Mouse (Mus musculus): ENCODE measurements around the gene Lima1.
A peak's percentile ranks its signal among the peaks of the same experiment; 100 is the strongest.

Lima1 gene

DNA sequence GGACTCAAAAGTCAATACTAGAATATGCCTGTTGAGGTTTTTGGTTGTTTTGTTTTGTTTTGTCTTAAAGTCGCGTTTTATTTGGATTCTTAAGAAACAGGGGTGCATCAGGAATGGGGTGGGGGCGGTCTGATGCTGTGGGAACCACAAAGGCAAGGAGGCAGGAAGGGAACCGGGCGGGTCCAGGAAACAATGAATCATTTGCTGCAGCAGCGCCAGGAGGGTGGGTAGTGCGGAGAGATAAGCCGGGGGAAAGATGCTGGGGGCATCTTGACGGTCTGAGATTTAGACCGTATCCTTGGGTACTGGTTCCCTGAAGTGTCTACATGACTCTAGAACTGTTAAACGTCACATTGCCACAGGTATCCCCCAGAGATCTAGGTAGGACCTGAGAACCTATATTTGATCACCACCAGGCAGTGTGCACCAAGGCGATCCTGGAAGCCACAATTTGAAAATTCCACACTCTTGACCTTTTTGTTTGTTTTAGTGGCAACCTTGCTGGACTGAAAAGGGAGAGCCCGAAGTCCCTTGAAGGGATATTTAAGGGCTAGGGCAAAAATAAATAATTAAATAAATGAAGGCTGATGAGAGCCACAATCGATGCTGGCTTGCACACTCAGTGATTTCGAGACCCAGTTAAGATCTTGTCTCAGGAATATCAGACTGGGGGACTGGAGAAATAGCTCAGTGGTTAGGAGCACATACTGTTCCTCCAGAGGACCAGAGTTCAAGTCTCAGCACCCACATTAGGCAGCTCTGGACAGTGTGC is 8.6 kb downstream of the Lima1 start:
- peak; percentile 77 for DNase-seq (ENCODE audit: low read depth)

DNA sequence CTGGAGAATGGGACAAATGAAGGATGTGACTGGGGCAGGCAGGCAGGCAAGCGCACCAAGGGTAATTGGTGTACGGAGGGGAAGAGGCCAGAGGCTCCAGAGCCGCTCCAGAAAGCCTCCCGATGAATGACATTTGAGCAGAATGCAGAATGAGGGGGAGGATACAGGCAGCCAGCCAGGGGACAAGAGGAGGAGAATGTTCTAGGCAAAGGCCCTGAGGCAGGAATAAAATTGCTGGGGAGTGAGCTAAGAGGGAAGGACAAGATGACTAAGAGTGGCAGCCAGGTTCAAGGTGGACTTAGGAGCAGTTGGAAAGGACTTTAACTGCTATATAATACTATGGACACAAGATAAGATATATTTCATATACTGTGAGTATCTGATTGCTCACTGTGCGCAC is 9.3 kb downstream of the Lima1 start:
- no peak for DNase-seq (ENCODE audit: low read depth)

DNA sequence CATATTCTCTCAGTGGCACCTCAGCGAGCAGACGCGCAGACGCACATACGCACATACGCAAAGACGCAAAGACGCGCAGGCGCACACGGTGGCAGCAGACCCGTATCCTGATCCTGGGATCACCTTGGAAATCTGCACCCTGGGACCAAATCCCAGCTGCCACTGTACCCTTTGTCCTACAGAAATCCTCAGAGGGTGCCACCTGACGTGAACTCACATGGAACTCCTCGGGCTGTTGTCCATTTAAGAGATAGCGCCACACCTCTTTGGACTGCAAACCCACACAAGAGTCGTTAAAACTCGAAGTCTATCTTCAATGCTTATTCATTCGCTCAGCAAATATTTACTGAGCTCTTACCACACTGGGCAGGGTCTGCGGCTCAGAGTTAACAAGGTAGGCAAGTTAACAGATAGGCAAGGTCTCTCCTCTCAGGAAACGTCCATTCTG is 9.7 kb downstream of the Lima1 start:
- no peak for DNase-seq (ENCODE audit: low read depth)

DNA sequence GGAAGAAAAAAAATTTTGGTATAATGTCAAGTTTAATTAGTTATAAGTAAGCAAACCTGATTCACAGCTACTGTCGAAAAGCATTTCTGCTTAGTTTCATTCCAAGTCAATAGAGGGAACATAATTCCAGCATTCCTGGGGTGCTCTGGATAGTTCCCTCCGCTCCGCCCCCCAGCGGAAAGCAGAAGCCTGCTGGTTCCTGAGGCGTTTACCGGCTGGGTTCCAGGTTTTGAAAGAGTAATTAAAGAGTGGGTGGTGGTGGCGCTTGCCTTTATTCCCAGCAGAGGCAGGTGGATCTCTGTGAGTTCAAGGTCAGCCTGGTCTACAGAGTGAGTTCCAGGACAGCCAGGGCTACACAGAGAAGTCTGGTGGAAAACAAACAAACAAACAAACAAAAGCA is 10.2 kb downstream of the Lima1 start:
- DNase-seq (ENCODE audit: low read depth) = no peak

DNA sequence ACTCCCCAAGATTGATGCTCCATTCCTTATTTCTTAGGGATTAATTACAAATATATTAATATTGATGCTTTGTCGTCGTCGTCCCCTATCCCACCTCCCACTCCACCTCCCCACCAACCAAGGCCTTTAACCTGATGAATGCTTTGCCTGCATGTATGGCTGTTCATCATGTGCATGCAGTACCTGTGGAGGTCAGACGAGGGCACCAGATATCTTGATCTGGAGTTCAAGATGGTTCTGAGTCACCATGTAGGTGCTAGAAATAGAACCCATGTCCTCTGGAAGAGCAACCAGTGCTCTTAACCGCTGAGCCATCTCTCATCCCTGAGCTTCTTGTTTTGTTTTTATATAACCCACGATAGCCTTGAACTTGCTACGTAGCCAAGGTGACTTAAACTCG is 11.5 kb downstream of the Lima1 start:
- DNase-seq (ENCODE audit: low read depth) = peak; percentile 47

DNA sequence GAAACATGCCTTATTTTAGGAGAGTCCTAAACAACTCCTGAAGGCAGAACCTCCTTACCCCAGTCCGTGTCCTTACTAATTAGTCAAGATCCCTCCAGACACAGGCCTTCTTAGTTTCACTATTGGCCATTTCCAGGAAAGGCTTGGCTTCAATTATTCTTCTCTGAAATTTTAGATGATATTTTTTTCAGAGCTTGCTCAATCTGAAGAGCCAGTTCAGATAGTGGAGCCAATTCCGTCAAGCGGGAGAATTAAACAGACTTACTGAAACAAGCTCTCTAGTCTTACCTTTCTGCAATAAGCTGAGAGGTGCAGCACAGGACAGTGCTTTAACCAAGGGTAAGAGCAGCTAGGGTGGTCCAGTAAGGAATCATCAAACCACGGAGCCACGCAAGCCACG is 11.9 kb downstream of the Lima1 start:
- DNase-seq (ENCODE audit: low read depth) = no peak

DNA sequence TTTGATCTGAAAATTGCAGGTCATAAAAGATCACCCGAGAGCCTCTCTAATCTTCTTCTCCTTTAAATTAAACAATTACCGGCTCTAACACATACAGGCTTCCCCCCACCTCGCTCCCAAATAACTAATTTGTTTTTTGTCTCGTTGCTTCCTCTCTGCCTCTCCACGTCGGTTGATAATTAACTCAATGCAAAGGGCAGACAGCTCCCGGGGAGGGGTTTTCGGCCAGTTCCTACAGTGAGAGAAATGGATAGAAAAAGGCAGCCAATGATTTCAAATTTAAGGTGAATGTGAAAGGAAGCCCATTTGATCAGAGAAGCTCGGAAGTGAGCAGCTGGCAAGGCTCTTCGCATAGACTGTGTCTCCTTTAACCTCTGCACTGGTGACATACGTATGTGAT is 12.8 kb downstream of the Lima1 start:
- no peak for DNase-seq (ENCODE audit: low read depth)

DNA sequence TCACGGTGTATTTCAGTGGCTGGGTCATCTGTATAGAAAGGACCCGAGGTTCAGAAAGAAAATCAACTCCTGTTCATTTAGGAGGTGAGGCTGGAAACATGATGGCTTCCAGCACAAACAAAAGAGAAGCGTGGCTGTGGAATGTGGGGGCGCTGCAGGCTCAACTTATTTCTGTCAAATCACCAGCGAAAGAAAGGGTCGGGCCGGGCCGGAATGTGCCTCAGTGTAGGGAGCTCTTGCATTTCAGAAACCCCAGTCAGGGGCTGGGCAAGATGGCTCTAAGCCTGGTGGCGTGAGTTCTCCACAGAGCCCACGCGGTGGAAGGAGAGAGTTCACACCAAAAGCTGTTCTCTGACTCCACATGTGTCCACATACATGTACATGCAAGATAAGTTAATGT is 13.3 kb downstream of the Lima1 start:
- no peak for DNase-seq (ENCODE audit: low read depth)

DNA sequence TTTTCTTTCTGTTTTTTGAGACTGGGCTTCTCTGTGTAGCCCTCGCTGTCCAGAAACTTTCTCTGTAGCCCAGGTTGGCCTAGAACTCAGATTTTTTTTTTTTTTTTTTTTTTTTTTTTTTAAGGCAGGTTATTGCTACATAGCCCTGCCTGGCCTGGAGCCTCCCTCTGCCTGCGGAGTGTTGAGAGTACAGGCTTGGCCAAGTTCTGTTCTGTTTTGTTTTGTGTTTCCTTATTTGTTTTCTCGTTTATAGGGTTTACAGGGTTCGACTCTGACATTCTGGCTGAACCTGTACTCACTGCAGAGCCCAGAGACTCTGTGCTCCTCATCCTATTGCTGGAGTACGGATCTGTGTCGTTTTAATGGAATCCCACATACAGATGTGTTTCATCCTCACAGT is 13.7 kb downstream of the Lima1 start:
- DNase-seq (ENCODE audit: low read depth) = no peak

DNA sequence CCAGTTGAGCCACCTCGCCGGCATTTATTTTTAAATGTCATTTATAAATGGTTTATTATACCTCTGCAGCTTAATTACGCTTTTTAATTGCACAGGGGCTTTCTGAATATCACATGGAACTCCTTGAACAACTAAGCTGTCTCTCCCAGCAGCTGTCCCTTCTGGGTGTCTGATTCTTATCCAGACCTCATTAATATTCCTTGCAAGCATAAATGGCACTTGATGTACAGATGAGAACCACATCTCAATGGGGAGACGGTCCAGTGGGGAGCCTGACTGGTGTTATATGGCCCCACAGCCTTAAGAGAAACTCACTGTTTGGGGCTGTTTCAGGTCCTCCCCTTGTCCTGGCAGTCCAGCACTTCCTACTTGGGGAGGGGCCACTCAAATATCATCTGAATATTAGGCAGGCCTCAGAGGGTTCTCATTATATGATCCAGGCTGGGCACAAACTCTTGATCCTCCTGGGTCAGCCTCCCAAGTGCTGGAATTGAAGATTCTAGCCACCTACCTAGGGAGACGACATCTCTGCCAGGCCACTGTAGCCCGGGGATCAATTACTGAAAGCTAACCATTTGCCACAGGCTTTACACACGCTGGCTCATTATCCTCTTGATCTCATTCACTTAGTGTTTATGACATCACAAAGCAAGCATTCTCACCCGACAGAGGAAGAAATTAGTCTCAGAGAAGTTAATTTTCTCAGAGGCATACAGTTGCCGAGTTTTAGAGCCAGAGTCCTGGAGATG is 15.4 kb downstream of the Lima1 start:
- no peak for DNase-seq (ENCODE audit: low read depth)

DNA sequence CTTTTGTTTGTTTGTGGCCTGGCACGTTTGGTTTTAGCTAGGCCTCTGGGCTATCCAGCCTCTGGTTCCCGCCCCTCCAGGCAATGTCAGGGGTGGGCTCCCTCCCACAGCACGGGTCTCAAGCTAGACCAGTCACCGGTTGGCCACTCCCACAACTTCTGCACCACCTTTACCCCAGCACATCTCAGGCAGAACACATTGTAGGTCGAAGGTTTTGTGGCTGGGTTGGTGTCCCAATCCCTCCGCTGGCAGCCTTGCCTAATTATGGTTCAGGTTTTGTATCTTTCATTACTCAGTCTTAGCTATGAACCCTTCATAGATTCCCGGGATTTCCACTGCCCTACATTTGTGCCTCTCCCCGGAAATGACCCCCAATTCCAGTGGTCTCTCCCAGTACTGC is 17.8 kb downstream of the Lima1 start:
- DNase-seq (ENCODE audit: low read depth) = no peak

DNA sequence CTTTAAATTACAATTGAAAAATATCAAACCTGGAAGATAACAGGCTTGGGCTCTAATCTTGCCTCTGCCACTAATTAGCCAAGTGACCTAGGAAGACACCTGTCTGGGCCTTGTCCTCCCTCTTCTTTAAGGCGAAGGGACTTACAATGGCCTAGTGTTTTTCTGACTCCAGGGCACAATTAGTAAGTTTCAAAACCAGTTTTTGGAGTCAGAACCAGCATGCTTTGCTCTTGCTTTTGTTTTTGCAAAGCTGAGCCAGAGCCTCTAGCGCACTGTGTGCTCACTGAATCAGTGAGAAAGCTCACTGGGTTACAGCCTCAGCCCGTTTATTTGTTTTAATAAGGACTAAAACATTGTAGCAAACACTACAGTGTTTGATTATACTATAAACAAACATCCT is 20.1 kb downstream of the Lima1 start:
- DNase-seq (ENCODE audit: low read depth) = no peak

DNA sequence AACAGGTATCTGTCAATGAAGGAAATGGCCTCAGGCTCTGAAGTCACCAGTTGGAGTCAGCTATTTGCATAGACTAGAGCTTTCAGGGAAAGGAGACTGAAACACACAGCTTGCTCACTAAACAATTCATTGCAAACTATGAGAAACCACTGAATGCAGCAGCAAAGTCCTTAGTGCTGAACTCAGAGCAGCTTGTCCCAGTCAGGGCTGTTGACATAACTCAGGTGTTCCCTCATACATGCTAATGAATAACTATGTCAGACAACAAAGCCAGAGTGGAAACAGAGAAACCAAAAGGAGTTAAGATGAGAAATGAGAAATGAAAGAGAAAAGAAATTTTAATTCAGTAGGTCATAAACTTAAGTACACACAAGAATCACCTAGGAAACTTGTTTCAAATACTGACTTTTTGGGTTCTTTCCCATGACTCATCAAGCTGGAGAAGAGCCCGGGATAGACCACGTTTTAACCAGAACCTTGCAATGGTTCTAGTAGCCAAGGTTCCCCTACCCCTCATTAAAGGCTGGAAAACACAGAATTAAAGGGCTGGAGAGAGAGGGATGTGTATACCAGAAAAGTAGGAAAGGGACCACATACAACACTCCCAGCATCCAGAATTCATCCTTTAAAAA is 22.5 kb downstream of the Lima1 start:
- DNase-seq (ENCODE audit: low read depth) = no peak

DNA sequence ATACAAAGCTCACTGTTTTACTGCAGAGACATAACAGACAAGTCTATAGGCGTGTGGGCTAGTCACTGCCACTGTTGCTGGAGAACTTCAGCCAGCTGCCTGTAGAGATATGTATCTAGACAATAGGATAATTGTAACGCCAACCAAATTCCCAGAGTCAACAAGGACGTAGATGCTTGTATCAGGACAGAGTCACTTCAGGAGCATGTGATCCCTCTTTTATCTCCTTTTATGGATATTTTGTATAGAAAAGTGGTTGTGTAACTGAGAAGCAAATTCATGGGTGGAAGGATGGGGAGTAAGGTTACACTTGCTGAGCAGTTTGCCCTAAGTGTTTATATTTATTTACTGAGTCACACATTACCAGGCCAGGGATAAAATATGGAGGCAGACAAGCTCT is 25.0 kb downstream of the Lima1 start:
- DNase-seq (ENCODE audit: low read depth) = no peak

DNA sequence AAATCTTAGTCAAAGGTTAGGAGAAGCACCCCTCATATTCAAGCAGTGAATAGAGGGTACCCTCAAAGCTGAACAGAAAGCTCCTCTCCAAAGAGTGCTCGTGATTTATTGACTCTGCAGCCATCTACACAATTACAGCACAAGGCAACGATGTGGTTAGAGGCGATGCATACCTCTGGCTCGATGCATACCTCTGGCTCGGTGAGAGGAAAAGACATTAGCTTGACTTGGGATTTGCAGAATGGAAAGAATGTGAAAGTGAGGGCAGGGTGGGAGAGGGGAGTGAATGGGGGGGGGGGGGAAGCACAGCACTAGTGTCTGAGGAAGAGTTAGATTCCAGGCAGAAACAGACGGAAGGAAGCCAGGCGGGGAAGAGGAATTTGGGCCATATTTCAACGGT is 27.3 kb downstream of the Lima1 start:
- DNase-seq (ENCODE audit: low read depth) = no peak

DNA sequence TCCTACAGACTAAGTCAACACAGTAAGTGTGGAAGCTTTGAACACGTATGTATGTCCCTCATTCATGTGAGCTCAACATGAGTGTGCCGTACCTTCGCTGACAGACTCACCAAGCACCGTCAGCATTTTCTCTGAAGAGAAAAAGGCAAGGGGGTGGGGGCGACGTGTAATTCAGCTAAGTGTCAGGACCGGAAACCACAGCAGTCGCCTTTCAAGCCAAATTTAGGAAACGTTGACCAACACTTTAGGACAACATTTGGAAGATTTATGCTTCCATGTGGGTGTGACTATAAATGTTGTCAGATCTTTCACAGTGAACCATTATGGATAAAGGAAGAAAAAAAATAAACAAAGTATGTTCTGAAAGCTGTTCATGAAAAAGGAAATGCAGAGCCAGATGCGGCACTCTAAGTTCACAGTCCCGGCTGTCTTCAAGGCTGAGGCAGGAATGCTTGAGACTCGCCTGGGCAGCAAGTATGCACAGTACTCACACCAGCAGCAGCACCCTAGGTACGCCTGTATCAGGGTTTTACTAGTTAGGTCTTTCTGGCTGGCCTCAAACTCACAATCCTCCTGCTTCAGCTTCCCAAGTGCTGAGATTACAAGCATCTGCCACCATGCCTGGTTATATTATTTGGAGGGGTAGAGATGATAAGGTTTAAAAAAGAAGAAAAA is 27.9 kb downstream of the Lima1 start:
- peak; percentile 67 for DNase-seq (ENCODE audit: low read depth)

DNA sequence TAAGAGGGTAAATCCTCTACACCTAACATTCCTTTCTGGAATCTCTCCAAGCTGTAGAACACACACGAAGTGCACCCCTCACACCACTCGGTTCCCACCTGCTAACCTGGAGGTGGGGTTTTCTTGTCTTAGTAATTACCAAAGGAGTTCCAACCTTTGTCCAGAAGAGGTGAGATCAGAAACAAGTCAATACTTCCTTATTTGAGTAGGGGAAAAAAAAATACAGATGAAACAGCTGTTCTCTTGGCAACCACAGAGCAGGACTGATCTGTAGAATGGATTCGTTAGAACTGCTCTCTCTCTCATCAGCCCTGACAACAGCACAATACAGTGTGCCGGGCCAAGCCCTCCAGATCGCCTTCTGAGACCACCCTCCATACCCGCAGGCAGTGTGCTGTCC is 28.6 kb downstream of the Lima1 start:
- DNase-seq (ENCODE audit: low read depth) = peak; percentile 34

DNA sequence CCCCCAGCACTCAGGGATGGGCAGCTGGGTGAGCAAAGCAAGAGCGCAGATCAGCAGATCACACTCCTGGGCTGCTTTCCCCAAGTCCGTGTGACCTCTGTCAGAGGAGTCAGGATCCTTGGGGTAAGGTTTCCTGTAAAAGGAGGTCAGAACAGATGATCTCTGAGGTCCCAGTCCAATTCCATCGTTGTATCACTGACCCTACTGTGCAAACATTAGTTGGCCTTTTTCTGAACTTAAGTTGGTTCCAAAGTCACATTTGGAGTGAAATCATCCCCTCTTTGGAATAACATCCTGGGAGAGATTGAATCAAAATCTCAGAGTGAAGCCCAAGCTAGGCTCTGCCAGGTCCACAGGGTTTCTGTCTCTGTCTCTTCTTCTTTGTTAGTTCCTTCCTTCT is 31.4 kb downstream of the Lima1 start:
- no peak for DNase-seq (ENCODE audit: low read depth)

DNA sequence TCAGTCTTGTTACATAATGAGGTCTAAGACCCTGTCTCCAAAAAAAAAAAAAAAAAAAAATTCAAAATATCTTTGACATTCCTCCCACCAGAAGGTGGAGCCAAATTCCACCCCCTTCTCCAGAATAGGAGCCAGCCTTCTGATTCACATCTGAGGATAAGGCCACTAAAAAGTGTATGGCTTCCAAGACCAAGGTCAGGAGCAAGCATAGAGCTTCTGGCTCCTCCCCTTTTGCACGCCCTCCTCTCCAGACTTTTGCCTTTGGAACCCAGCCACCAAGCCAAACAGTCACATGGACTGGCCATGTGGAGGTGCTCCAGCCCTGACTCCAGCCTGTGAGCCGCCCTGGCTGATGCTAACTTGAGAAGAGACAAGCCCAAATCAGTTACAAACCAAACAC is 35.3 kb downstream of the Lima1 start:
- DNase-seq (ENCODE audit: low read depth) = peak; percentile 58

DNA sequence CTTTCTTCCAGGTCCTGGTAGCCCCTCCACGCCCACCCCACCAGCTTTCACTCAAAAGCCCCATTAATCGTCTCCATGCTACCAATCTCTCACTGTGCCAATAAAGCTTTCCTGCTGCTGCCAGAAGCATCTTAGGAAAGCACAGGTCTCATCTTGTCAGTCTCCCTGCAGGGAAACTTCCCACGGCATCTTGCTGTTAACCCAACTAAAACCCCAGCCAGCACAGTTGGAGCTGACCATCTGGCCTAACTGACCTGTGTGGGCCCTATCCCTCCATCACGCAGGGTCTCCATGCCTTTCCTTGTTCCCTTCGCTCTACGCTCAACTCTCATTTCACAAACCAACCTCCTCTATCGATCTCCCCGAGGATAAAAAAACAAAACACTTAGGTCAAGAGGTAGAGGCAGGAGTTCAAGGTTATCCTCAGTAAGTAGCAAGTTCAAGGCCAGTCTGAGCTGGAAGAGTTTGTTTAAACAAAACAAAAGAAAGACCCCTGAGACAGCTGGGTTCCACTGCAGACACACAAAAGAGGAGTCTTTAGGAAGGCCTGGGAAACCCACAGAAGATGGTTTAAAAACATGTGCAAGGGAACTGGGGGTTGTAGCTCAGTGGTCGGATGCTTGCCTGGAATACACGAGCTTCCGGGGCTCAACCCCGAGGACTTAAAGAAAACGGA is 36.0 kb downstream of the Lima1 start:
- DNase-seq (ENCODE audit: low read depth) = no peak

DNA sequence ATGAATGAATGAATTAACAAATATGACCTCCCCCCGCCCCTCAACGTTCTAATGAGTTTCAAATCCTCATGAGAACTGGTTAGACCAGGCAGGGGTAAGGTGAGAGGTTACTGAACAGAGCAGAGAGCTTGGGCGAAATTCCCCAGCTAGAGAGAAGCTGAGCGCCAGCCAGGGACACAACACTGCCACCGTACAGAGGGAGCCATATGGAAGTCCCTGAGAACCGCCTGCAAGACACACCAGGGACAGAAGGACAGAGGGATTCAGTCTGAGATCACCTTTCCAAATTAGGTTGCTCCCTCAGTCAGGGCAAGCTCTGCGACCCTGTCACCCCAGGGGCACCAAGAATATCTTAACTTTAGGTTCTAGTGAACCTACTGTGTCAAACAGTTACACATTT is 37.7 kb downstream of the Lima1 start:
- no peak for DNase-seq (ENCODE audit: low read depth)

DNA sequence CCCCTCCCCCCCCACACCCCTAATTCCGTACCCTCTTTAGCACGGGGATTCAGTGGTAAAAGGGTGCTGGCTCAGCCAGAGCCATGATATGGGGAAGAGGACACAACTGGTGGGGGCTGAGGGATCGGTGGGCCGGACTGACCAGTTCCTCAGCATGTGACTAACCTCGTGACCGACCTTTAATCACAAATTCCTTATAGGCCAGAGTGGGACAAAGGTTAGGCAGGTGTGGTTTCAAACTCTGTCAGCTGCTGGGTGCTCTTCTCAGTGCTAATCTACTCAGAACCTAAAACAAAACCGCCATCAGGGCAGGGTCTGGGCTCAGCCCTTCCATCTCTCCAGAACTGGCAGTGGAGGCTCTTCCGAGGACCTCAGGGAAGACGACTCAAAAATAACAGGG is 40.1 kb downstream of the Lima1 start:
- no peak for DNase-seq (ENCODE audit: low read depth)
